Mouse (Mus musculus) limb, embryonic 11.5 days (tissue): ENCODE results near the gene Morn1. TPM values are rescaled to one million over a fixed set of nuclear protein-coding genes. Genes with fewer than 3 reads are reported as not detected.

ENCODE experiments used
- ATAC-seq: fragments of 200-750 bp; cut with Nextera tagmentation; 2 replicates; pipeline ENCODE4 v1.8.0; 2017; ENCODE audit warnings: low read depth; ENCODE audit not compliant: insufficient number of reproducible peaks, low FRiP score, low TSS enrichment
- DNase-seq: peaks from one replicate; pipeline ENCODE4 v3.0.0-alpha.2; 2015; ENCODE audit warnings: low spot score
- H3K27ac ChIP-seq: fragments of 300-500 bp; sonication (generic); replicated peaks from 2 replicates; pipeline ENCODE4 v1.5.1; 2014; ENCODE audit warnings: low read depth, mild to moderate bottlenecking, low read length
- H3K27me3 ChIP-seq: fragments of 300-500 bp; sonication (generic); 2 replicates; pipeline ENCODE4 v1.6.1; 2014; ENCODE audit warnings: mild to moderate bottlenecking, low read length, mixed read lengths; ENCODE audit not compliant: control insufficient read depth, insufficient read depth
- H3K36me3 ChIP-seq: fragments of 300-500 bp; sonication (generic); 2 replicates; pipeline ENCODE4 v1.6.1; 2014; ENCODE audit warnings: mild to moderate bottlenecking, low read length, moderate library complexity, mixed read lengths; ENCODE audit not compliant: control insufficient read depth, insufficient read depth
- H3K4me1 ChIP-seq: fragments of 300-500 bp; sonication (generic); 2 replicates; pipeline ENCODE4 v1.6.1; 2014; ENCODE audit warnings: low read length, mixed read lengths; ENCODE audit not compliant: control insufficient read depth, insufficient read depth
- H3K4me2 ChIP-seq: fragments of 300-500 bp; sonication (generic); 2 replicates; pipeline ENCODE4 v1.6.1; 2014; ENCODE audit warnings: low read depth, mild to moderate bottlenecking, moderate library complexity; ENCODE audit not compliant: severe bottlenecking
- H3K4me3 ChIP-seq: fragments of 300-500 bp; sonication (generic); 2 replicates; pipeline ENCODE4 v1.5.1; 2014; ENCODE audit warnings: low read depth, low read length
- H3K9ac ChIP-seq: fragments of 300-500 bp; sonication (generic); 2 replicates; pipeline ENCODE4 v1.6.1; 2014; ENCODE audit warnings: mild to moderate bottlenecking, low read length
- H3K9me3 ChIP-seq: fragments of 300-500 bp; sonication (generic); 2 replicates; pipeline ENCODE4 v1.6.1; 2016; ENCODE audit warnings: low read length; ENCODE audit not compliant: control insufficient read depth
- WGBS: fragments of 180-500 bp; shearing (Covaris S2); extraction: QIAGEN DNeasy Blood & Tissue Kit; methylation state at CpG from one replicate; pipeline ENCODE4 v1.1.7; 2014; 5-methylcytosine and 5-hydroxymethylcytosine counted together
- polyA plus RNA-seq: library from polyadenylated mRNA; unstranded; fragments of >200 nt; fragmentation: Nextera tagmentation; extraction: Ambion mirVana; gene quantifications from 2 replicates; pipeline ENCODE4 v1.2.1, GENCODE M21; 2014

The Morn1 gene
- polyA plus RNA-seq, 1 experiment from 2014 or later = 3.5 TPM

DNA sequence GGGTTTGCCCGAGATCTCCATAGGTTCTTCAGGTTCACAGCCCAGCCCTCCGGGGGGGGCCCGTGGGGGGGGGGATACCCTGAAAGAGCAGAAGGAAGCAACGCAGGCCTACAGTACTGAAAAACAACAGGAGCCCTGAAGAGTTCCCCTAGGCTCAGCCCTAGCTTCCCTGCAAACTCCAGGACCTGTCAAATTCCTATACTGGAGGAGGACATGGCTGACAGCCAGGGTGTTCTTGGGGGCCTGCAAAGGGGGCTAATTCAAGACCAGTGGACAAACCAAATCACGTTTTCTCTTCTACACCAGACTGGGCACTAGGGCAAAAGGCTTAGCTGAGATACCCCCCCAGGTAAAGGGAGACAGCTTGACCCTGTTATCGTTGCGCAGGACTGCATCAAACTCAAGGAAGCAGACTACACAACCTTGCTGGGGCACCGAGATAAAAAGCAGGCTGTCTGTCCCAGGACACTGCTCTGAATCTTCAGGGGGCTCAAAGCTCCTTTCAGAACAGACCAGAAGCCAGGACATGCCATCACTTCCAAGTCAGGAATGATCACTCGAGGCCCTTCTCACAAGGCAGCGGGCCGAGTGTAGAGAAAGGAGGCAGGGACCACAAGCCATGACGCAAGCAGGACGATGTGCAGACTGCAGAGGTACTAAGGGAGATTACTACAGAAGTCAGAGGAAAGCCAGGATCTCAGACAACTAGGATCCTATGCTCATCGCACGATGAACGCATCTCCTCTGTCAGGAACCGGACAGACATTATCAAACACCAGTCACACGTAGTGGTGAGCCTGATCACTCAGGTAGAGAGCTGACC is 98.1 kb downstream of the Morn1 start:
- DNase-seq (no peak), ATAC-seq (no peak)
- H3K4me1 ChIP-seq = peaks cover 40% of the 10 kb centered on the region
- no peaks in the 10 kb centered on the region for H3K36me3 ChIP-seq
- no peaks in the 10 kb centered on the region for H3K9me3 ChIP-seq
- no peak overlapping the region for H3K27ac ChIP-seq
- no peaks in the 10 kb centered on the region for H3K27me3 ChIP-seq
- H3K4me3 ChIP-seq = no peak overlapping the region
- no peak overlapping the region for H3K9ac ChIP-seq
- 85% methylated on average over 18 of the region's 18 CpGs for WGBS
- no peak overlapping the region for H3K4me2 ChIP-seq

DNA sequence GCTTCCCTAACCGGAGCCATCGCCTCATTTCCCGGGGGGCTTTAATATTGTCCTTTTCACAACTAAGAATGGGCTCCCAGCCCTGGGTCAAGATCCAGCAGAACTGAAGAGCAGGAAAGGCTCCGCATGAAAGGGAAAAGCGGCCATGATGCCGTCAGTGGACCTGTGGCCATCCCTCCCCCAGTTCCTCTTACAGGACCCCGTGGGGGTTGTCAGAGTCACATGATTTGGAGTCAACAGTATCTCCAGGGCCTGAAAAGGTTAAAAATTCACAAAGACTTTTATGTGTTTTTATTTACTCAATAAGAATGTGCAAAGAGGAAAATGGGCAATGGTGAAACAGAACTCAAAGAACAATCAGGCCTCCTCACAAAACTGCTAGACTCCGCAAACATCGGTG is 99.5 kb downstream of the Morn1 start:
- Histone ChIP-seq H3K27me3 (no peaks in the 10 kb centered on the region), H3K9ac (no peak overlapping the region), H3K4me2 (no peak overlapping the region), H3K4me3 (no peak overlapping the region), H3K9me3 (no peaks in the 10 kb centered on the region), H3K4me1 (peaks cover 49% of the 10 kb centered on the region), H3K27ac (no peak overlapping the region), H3K36me3 (no peaks in the 10 kb centered on the region)
- no peak for DNase-seq
- 94% methylated on average over 9 of the region's 9 CpGs for WGBS
- ATAC-seq = no peak

DNA sequence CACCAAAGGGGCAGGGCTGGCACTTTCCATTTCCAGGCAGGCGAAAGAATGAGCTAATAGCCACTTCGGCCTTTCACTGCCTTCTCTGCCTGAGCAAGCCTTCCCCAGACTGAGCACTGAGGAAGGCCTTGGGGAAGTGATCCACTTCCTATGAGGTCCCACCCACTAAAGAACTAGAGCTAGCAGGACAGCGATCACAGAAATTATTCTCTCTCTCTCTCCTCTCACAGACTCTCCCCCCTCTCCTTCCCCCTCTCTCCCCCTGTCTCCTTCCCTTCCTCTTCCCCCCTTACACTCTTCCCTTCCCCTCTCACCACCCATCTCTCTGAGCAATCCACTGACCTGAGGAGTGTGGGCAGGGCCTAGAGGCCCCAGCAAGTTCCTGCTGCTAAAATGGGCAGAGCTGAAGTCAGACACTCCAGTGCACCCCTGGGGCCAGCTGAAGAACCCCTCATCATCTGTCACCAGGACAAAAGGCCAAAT is 100.9 kb downstream of the Morn1 start:
- H3K4me3 ChIP-seq = no peak overlapping the region
- DNase-seq = no peak
- no peak overlapping the region for H3K27ac ChIP-seq
- H3K36me3 ChIP-seq = no peaks in the 10 kb centered on the region
- WGBS = 60% methylated on average over 3 of the region's 3 CpGs
- H3K4me1 ChIP-seq = peaks cover 55% of the 10 kb centered on the region
- no peaks in the 10 kb centered on the region for H3K27me3 ChIP-seq
- ATAC-seq = no peak
- H3K9me3 ChIP-seq = no peaks in the 10 kb centered on the region
- no peak overlapping the region for H3K4me2 ChIP-seq
- H3K9ac ChIP-seq = no peak overlapping the region

DNA sequence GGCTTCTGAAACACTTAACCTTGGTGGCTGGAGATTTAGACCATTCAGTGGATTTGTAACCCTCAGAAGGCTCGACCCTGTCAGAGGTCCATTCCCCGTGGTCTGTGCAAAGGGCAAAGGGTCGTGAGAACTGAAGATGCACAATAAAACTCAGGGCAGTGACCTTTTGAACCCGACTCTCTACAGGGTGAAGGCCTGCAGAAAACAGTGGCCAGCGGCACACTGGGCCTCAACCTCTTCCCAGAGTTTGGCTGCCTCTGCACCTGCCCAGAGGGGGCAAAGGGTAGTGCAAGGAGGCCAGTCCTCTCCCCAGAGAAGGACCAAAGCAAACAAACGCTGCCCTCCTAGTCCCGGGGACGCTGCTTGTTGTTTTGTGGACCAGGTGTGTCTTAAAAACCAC is 102.0 kb downstream of the Morn1 start:
- ATAC-seq = no peak
- no peak overlapping the region for H3K4me2 ChIP-seq
- WGBS = 7% methylated on average over 8 of the region's 8 CpGs
- H3K4me1 ChIP-seq = peaks cover 50% of the 10 kb centered on the region
- H3K36me3 ChIP-seq = no peaks in the 10 kb centered on the region
- no peaks in the 10 kb centered on the region for H3K9me3 ChIP-seq
- no peak overlapping the region for H3K4me3 ChIP-seq
- no peak for DNase-seq
- H3K27me3 ChIP-seq = no peaks in the 10 kb centered on the region
- 0 out of 2 replicates have a peak overlapping the region, but pooled peaks have one; percentile 8 for H3K9ac ChIP-seq
- H3K27ac ChIP-seq = no peak overlapping the region

DNA sequence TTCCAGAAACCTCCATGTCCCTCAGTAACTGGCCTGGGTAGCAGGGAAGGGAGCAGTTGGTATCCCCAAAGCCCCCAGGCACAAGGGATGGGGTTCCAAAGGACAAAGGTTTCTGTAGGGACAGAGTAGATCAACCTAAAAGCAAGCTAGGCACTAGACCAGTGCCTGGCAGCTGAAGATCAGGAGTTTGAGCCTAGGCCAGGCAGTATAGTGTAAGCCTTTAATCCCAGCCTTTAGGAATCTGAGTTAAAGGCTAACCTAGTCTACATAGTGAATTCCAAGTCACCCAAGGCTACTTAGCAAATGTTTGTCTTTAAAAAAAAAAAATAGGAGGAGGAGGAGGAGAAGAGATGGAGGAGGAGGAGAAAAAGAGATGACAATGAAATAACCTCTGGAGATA is 102.4 kb downstream of the Morn1 start:
- Histone ChIP-seq H3K27ac (no peak overlapping the region), H3K36me3 (no peaks in the 10 kb centered on the region), H3K9ac (no peak overlapping the region), H3K4me1 (peaks cover 50% of the 10 kb centered on the region), H3K9me3 (no peaks in the 10 kb centered on the region), H3K4me2 (no peak overlapping the region), H3K27me3 (no peaks in the 10 kb centered on the region), H3K4me3 (no peak overlapping the region)
- ATAC-seq (no peak), DNase-seq (no peak)

DNA sequence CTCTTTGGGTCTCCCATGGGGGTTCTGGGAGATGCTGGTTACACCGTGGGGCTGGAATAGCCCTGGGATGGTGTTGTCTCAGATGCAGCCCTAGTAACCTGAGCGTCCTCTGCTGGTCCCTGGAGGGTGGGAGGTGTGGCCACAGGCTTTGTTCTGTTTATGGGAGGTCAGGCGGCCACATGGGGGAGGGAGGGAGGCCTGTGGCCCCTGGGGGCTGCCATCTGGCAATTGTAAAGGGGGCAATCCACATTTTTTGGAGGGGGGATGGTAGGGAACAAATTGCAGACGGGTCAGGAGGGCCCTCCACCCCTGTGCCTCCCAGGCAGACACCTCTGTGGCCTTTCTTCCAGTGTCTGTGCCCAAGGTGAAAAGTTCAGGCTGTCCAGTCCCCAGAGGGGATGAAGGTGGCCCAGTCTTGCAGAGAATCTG is 103.3 kb downstream of the Morn1 start:
- DNase-seq (peak; percentile 78), ATAC-seq (peak; percentile 45; the same call in 1 of the 2 replicates)
- Histone ChIP-seq H3K27me3 (no peaks in the 10 kb centered on the region), H3K4me1 (peaks cover 50% of the 10 kb centered on the region), H3K4me3 (no peak overlapping the region), H3K9ac (no peak overlapping the region; the same call in 1 of the 2 replicates), H3K27ac (peak overlapping the region; percentile 43; the same call in 1 of the 2 replicates), H3K36me3 (no peaks in the 10 kb centered on the region), H3K9me3 (no peaks in the 10 kb centered on the region), H3K4me2 (peak overlapping the region; percentile 28; the same call in 1 of the 2 replicates)
- 2% methylated on average over 4 of the region's 4 CpGs for WGBS

DNA sequence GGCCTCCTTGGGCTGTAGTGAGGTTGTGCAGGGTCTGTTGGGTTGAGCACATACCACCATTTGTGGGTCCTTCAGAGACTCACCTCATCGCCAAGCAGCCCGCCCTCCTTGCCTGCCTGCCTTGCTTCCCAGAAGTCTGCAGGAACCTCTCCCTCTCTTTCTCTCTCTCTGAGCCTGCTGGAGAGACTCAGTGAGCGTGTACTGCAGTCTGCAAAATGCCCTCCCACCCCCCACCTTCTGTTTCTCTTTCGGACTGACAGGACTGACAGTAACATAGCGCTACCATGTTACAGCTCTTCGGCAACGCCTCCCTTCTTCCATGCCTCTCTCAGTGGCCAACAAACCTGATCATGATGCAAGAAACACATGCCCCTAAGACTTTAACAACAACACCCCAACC is 103.9 kb downstream of the Morn1 start:
- H3K4me2 ChIP-seq = no peak overlapping the region
- peaks cover 52% of the 10 kb centered on the region for H3K4me1 ChIP-seq
- H3K27me3 ChIP-seq = no peaks in the 10 kb centered on the region
- H3K9me3 ChIP-seq = no peaks in the 10 kb centered on the region
- no peak overlapping the region for H3K4me3 ChIP-seq
- ATAC-seq = no peak
- H3K36me3 ChIP-seq = no peaks in the 10 kb centered on the region
- peak; percentile 40 for DNase-seq
- 21% methylated on average over 7 of the region's 7 CpGs for WGBS
- H3K27ac ChIP-seq = peak overlapping the region; percentile 43; the same call in 1 of the 2 replicates
- no peak overlapping the region; the same call in 1 of the 2 replicates for H3K9ac ChIP-seq
